Mouse (Mus musculus): ENCODE measurements around the gene Map3k5.

DNA sequence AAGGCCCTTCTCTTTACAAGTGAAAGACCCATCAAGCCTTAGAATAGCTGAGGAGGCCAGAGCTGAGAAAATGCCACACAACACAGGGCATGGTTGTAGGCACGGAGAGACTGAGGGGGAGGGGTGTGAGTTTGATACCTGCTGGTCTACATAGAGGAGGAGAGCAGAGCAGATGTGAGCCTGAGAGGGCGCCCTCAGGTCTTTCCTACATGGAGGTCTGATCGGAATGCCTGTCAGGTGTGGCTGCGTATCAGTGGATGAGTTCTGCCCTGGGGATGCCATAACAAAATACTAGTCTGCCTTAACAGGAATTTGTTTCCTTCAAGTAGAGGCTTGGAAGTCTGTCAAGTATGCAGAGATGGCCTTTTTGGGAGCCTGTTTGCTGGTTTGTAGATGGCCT is 251.0 kb downstream of the Map3k5 start:
- no peak for TF ChIP-seq CTCF (IDR thresholded peaks at IDR 0.05 in 2 of 3, conservative IDR thresholded peaks at IDR 0.05 in 1 of 3; ENCODE audit: control insufficient read depth in 1 of 3, insufficient read depth in 1 of 3, low read depth in 2 of 3, low read length in 3 of 3, poor library complexity in 1 of 3, severe bottlenecking in 1 of 3)
- no peak for TF ChIP-seq ZMIZ1 (IDR thresholded peaks at IDR 0.05; ENCODE audit: low read depth, low read length)
- TF ChIP-seq POLR2A (IDR thresholded peaks at IDR 0.05; ENCODE audit: control insufficient read depth in 1 of 2, insufficient read depth in 1 of 2, low read depth in 1 of 2, low read length in 2 of 2, poor library complexity in 1 of 2), result no peak
- TF ChIP-seq MXI1 (IDR thresholded peaks at IDR 0.05; ENCODE audit: low read depth, low read length), result no peak
- TF ChIP-seq TAL1 (IDR thresholded peaks at IDR 0.05; ENCODE audit: low read length), result no peak
- no peak for TF ChIP-seq MYC (IDR thresholded peaks at IDR 0.05; ENCODE audit: low read depth, low read length)
- TF ChIP-seq MAZ (IDR thresholded peaks at IDR 0.05; ENCODE audit: low read depth, low read length), result no peak
- no peak for TF ChIP-seq ELF1 (IDR thresholded peaks at IDR 0.05; ENCODE audit: low read depth, low read length)
- no peak for TF ChIP-seq SMC3 (IDR thresholded peaks at IDR 0.05; ENCODE audit: low read depth, low read length)
- no peak for TF ChIP-seq SIN3A (IDR thresholded peaks at IDR 0.05; ENCODE audit: low read length)
- TF ChIP-seq USF1 (IDR thresholded peaks at IDR 0.05; ENCODE audit: low read depth, low read length), result no peak
- no peak for TF ChIP-seq MYB (IDR thresholded peaks at IDR 0.05; ENCODE audit: low read depth, low read length)
- no peak for TF ChIP-seq ZC3H11A (IDR thresholded peaks at IDR 0.05; ENCODE audit: low read depth, low read length)
- TF ChIP-seq RAD21 (IDR thresholded peaks at IDR 0.05; ENCODE audit: low read depth, low read length), result no peak
